Mouse (Mus musculus) neutrophil, adult 83 days (primary cell): ENCODE data around the gene Mmp3. TPM values are rescaled to one million over a fixed set of nuclear protein-coding genes. Genes with fewer than 3 reads are reported as not detected.

Source experiments
- total RNA-seq, 2 experiments: library from RNA; stranded (reverse); gene quantifications; one replicate each; pipeline ENCODE4 v1.2.4; 2023

The Mmp3 gene
- not detected for total RNA-seq

GRCm38 (mm10) chr9:7445522-7445921 is at the start of gene Mmp3:
Gene Mmp3, plus strand, starts transcription at chr9:7445822.

GRCm38 (mm10) chr9:7502051-7502450 is 56.4 kb downstream of the Mmp3 start, which contains the start of gene Mmp10:
Gene Mmp10, plus strand, starts transcription at chr9:7502352.

Other genes with a start within 250 kb of the Mmp3 start
- gene Mmp13, start 173.3 kb upstream of the Mmp3 start, total RNA-seq = under 1 TPM in 1 of 2 experiments, not detected in 1; 0.28 TPM
- gene Mmp12, start 101.4 kb upstream of the Mmp3 start, total RNA-seq = under 1 TPM in 1 of 2 experiments, not detected in 1; 0.29 TPM
- not detected for gene Mmp1b, start 57.8 kb upstream of the Mmp3 start, total RNA-seq
- gene Mmp10, start 56.5 kb downstream of the Mmp3 start, total RNA-seq = not detected
- gene Mmp8, start 112.6 kb downstream of the Mmp3 start, total RNA-seq = 1,000 to 10,000 TPM; 1,129 to 1,213 TPM
- 1 to 10 TPM; 4.3 to 4.6 TPM for gene Mmp27, start 125.6 kb downstream of the Mmp3 start, total RNA-seq
- not detected for gene Mmp20, start 182.4 kb downstream of the Mmp3 start, total RNA-seq
- gene Mmp7, start 246.3 kb downstream of the Mmp3 start, total RNA-seq = not detected